Mouse (Mus musculus): ENCODE measurements at regions not wholly inside any gene's neighbourhood (a gene's known extent, or its start where the extent isn't known, plus 50 kb on each side); places are given as distances from the start of the nearest gene placed in this dataset.

DNA sequence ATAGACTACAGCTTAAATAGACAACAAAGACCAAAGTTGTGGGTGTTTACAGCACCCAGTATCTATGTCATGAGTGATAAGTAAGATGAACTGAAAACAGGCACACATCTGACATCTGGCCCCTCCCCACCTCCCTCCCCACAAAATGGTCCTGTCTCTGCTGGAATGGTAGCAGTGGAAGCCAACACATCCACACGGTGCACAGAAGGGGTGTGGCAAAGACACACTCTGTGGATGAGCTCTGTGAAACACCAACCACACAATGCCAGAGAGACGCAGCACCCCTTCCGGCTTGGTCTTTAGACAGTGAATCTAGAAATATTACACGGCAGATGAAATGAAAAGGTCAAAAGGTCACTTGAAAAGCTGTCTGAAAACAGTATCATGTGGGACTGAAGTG, 85.6 kb downstream of the Fgf18 start:
- WGBS, result 77% methylated on average over 4 of the region's 4 CpGs
- Histone ChIP-seq H3K4me1 (replicated peaks; ENCODE audit: control insufficient read depth, insufficient read depth, low read length) (no peaks in the 10 kb centered on the region), H3K9ac (ENCODE audit: low read length) (no peak overlapping the region), H3K27ac (ENCODE audit: low read depth) (no peak overlapping the region), H3K4me3 (ENCODE audit: low read depth, low read length) (no peak overlapping the region), H3K4me2 (ENCODE audit: low read length) (no peak overlapping the region), H3K9me3 (ENCODE audit: control insufficient read depth, low read length) (no peaks in the 10 kb centered on the region), H3K36me3 (ENCODE audit: control insufficient read depth, insufficient read depth, low read length) (no peaks in the 10 kb centered on the region), H3K27me3 (replicated peaks; ENCODE audit: control insufficient read depth, insufficient read depth, low read length) (no peaks in the 10 kb centered on the region)
- no peak for DNase-seq (ENCODE audit: low spot score)
- ATAC-seq (replicated peaks; ENCODE audit: low FRiP score, low TSS enrichment, low read depth), result no peak

DNA sequence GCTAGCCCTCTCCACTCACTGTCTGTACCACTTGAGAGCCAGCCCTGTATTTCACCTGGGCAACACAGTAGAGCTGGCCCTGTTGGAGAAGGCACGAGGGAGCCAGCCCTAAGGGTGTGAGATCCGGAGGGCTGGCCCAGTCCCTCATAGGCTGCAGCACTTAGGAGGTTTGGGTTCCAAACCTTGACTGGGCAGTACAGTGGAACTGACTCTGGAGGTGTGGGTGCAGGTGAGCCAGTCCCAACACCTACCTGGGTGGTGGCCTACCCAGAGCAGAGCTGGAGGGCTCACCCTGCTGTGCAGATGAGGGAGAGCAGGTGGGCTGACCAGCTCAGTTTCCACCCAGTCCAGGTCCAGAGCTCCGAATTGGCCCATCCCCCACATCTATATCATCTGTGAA, 86.8 kb downstream of the Fgf18 start:
- Histone ChIP-seq H3K27me3 (replicated peaks; ENCODE audit: control insufficient read depth, insufficient read depth, low read length) (no peaks in the 10 kb centered on the region), H3K4me2 (ENCODE audit: low read length) (no peak overlapping the region), H3K4me1 (replicated peaks; ENCODE audit: control insufficient read depth, insufficient read depth, low read length) (no peaks in the 10 kb centered on the region), H3K4me3 (ENCODE audit: low read depth, low read length) (no peak overlapping the region), H3K36me3 (ENCODE audit: control insufficient read depth, insufficient read depth, low read length) (no peaks in the 10 kb centered on the region), H3K9me3 (ENCODE audit: control insufficient read depth, low read length) (no peaks in the 10 kb centered on the region), H3K27ac (ENCODE audit: low read depth) (no peak overlapping the region), H3K9ac (ENCODE audit: low read length) (no peak overlapping the region)
- WGBS, result 64% methylated on average over 3 of the region's 3 CpGs
- ATAC-seq (replicated peaks; ENCODE audit: low FRiP score, low TSS enrichment, low read depth), result no peak
- DNase-seq (ENCODE audit: low spot score), result no peak

DNA sequence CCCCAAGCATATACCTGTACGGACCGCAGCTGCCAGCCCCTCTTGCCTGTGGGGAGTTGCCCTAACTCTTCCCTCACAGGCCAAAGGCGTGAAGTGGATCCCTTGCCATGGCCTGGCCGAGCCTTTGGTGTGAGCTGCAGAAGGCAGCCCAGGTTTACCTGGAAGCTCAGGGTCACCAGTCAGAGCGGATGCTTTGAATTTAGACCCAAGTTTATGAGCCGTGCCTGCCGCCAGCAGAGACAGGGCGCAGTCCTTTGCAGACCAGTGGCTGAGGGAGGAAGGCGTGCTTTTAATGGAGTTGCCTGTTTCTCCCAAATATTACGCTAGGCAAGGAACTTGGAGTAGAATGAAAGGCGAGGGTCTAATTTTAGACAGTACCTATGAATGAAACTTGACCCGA, 97.0 kb downstream of the Fgf18 start:
- 75% methylated on average over 12 of the region's 12 CpGs for WGBS
- no peaks in the 10 kb centered on the region for H3K4me1 ChIP-seq (replicated peaks; ENCODE audit: control insufficient read depth, insufficient read depth, low read length)
- H3K27me3 ChIP-seq (replicated peaks; ENCODE audit: control insufficient read depth, insufficient read depth, low read length), result no peaks in the 10 kb centered on the region
- no peaks in the 10 kb centered on the region for H3K36me3 ChIP-seq (ENCODE audit: control insufficient read depth, insufficient read depth, low read length)
- H3K9me3 ChIP-seq (ENCODE audit: control insufficient read depth, low read length), result no peaks in the 10 kb centered on the region
- H3K4me2 ChIP-seq (ENCODE audit: low read length), result no peak overlapping the region
- no peak overlapping the region for H3K27ac ChIP-seq (ENCODE audit: low read depth)
- no peak overlapping the region for H3K4me3 ChIP-seq (ENCODE audit: low read depth, low read length)
- DNase-seq (ENCODE audit: low spot score) (no peak), ATAC-seq (replicated peaks; ENCODE audit: low FRiP score, low TSS enrichment, low read depth) (no peak)
- no peak overlapping the region for H3K9ac ChIP-seq (ENCODE audit: low read length)

DNA sequence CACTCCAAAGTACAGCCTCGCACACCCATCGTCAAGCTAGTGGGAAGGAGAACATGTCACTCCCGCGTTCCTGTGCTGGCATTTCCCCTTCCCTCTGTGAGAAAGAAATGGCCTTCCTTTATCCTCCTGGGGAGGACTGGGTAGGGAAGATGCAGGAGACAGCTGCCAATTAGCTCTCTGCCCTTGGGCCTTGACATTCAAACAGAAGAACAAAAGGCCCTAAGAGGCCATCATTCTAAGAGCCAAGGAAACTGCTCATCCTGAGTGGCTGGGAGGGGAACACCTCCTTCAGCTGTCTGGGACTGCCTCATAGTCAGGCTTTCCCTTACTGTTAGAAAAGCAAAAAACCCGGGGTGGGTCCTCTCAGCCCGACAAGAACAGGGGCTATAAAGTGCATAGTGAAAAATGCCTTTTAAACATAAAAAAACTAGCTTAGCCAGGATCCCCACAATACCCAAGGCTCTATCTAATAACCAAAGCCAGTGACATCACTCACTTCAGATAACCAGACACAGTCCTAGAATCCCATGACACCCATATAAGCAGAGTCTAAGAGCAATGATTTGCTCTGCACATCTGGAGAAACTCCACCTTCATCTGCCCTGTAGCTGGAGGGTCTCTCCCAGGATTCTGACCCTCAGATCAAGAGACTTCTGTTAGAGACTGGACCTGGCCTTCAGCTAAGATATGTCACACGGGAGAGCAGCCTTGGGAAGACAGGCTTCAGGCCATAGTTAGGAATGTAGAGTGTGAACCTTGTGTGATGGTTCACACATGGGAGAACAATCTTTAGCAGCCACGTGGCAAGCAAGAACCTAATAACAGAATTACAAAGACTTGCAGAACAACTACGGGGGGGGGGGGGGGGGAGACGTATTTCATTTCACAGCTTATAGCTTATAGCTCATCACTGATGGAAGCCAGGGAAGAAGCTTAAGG, 107.1 kb downstream of the Fgf18 start:
- H3K4me3 ChIP-seq (ENCODE audit: low read depth, low read length), result no peak overlapping the region
- no peaks in the 10 kb centered on the region for H3K27me3 ChIP-seq (replicated peaks; ENCODE audit: control insufficient read depth, insufficient read depth, low read length)
- no peaks in the 10 kb centered on the region for H3K4me1 ChIP-seq (replicated peaks; ENCODE audit: control insufficient read depth, insufficient read depth, low read length)
- H3K9me3 ChIP-seq (ENCODE audit: control insufficient read depth, low read length), result no peaks in the 10 kb centered on the region
- 78% methylated on average over 10 of the region's 10 CpGs for WGBS
- H3K4me2 ChIP-seq (ENCODE audit: low read length), result no peak overlapping the region
- H3K36me3 ChIP-seq (ENCODE audit: control insufficient read depth, insufficient read depth, low read length), result no peaks in the 10 kb centered on the region
- H3K9ac ChIP-seq (ENCODE audit: low read length), result no peak overlapping the region
- no peak overlapping the region for H3K27ac ChIP-seq (ENCODE audit: low read depth)
- no peak for ATAC-seq (replicated peaks; ENCODE audit: low FRiP score, low TSS enrichment, low read depth)
- no peak for DNase-seq (ENCODE audit: low spot score)

DNA sequence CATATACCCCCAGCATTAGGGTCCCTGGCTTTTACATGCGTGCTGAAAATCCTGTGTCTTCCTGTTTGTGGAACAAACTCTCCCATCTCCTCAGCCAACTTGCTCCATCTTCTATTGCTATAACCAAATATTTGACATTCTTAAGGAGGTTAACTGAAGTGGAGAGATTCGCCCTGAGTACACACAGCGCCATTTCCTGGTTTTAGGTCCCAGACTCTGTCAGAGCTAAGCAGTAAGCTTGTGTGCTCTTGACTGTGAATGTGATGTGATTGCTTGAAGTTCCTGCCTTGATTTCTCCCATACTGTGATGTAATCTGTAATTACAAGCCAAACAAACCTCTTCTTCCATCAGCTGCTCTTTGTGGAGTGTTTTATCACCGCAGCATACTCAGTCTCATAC, 110.8 kb downstream of the Fgf18 start:
- ATAC-seq (replicated peaks; ENCODE audit: low FRiP score, low TSS enrichment, low read depth) (no peak), DNase-seq (ENCODE audit: low spot score) (no peak)
- H3K4me3 ChIP-seq (ENCODE audit: low read depth, low read length), result no peak overlapping the region
- no peaks in the 10 kb centered on the region for H3K4me1 ChIP-seq (replicated peaks; ENCODE audit: control insufficient read depth, insufficient read depth, low read length)
- WGBS, result 62% methylated on average over 4 of the region's 4 CpGs
- no peak overlapping the region for H3K27ac ChIP-seq (ENCODE audit: low read depth)
- no peaks in the 10 kb centered on the region for H3K9me3 ChIP-seq (ENCODE audit: control insufficient read depth, low read length)
- no peak overlapping the region for H3K9ac ChIP-seq (ENCODE audit: low read length)
- no peaks in the 10 kb centered on the region for H3K27me3 ChIP-seq (replicated peaks; ENCODE audit: control insufficient read depth, insufficient read depth, low read length)
- no peaks in the 10 kb centered on the region for H3K36me3 ChIP-seq (ENCODE audit: control insufficient read depth, insufficient read depth, low read length)
- H3K4me2 ChIP-seq (ENCODE audit: low read length), result no peak overlapping the region

DNA sequence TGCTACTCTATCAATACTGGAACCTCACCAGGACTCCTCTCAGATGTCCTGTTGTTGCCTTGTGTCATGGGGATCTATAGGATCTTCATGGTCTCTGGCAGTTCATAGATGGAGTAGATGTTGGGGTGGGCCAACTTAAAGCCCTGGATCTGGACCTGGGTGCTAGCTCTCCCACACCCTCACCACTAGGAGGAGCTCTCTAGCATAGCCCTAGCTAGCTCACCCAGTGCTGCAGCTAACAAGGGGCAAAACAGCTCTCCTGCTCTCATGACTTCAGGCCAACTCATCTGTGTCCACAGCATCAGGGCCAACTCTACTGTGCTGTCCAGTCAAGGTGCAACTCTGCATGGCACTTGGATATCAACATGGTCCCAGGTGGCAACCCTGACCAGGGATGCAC, 118.3 kb downstream of the Fgf18 start:
- H3K4me3 ChIP-seq (ENCODE audit: low read depth, low read length), result no peak overlapping the region
- no peaks in the 10 kb centered on the region for H3K9me3 ChIP-seq (ENCODE audit: control insufficient read depth, low read length)
- DNase-seq (ENCODE audit: low spot score) (no peak), ATAC-seq (replicated peaks; ENCODE audit: low FRiP score, low TSS enrichment, low read depth) (no peak)
- H3K9ac ChIP-seq (ENCODE audit: low read length), result no peak overlapping the region
- H3K27ac ChIP-seq (ENCODE audit: low read depth), result no peak overlapping the region
- H3K4me2 ChIP-seq (ENCODE audit: low read length), result no peak overlapping the region
- H3K4me1 ChIP-seq (replicated peaks; ENCODE audit: control insufficient read depth, insufficient read depth, low read length), result no peaks in the 10 kb centered on the region
- H3K36me3 ChIP-seq (ENCODE audit: control insufficient read depth, insufficient read depth, low read length), result no peaks in the 10 kb centered on the region
- no peaks in the 10 kb centered on the region for H3K27me3 ChIP-seq (replicated peaks; ENCODE audit: control insufficient read depth, insufficient read depth, low read length)

DNA sequence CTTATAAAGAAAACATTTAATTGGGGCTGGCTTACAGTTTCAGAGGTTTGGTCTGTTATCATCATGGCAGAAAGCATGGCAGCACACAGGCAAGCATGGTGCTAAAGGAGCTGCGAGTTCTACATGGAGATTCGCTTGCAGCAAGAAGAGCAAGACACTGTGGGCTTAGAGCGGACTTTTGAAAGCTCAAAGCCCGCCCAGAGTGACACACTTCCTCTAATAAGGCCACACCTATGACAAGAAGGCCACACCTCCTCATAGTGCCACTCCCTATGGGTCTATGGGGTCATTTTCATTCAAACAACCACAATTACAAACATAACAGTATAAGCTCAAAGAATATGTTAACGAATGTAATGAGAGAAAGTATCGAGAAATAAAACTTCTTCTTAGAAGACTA, 120.1 kb downstream of the Fgf18 start:
- ATAC-seq (replicated peaks; ENCODE audit: low FRiP score, low TSS enrichment, low read depth) (no peak), DNase-seq (ENCODE audit: low spot score) (no peak)
- no peak overlapping the region for H3K4me2 ChIP-seq (ENCODE audit: low read length)
- H3K4me1 ChIP-seq (replicated peaks; ENCODE audit: control insufficient read depth, insufficient read depth, low read length), result no peaks in the 10 kb centered on the region
- H3K27me3 ChIP-seq (replicated peaks; ENCODE audit: control insufficient read depth, insufficient read depth, low read length), result no peaks in the 10 kb centered on the region
- no peak overlapping the region for H3K4me3 ChIP-seq (ENCODE audit: low read depth, low read length)
- no peak overlapping the region for H3K27ac ChIP-seq (ENCODE audit: low read depth)
- H3K9me3 ChIP-seq (ENCODE audit: control insufficient read depth, low read length), result no peaks in the 10 kb centered on the region
- H3K9ac ChIP-seq (ENCODE audit: low read length), result no peak overlapping the region
- WGBS, result 94% methylated on average over 6 of the region's 6 CpGs
- H3K36me3 ChIP-seq (ENCODE audit: control insufficient read depth, insufficient read depth, low read length), result no peaks in the 10 kb centered on the region

DNA sequence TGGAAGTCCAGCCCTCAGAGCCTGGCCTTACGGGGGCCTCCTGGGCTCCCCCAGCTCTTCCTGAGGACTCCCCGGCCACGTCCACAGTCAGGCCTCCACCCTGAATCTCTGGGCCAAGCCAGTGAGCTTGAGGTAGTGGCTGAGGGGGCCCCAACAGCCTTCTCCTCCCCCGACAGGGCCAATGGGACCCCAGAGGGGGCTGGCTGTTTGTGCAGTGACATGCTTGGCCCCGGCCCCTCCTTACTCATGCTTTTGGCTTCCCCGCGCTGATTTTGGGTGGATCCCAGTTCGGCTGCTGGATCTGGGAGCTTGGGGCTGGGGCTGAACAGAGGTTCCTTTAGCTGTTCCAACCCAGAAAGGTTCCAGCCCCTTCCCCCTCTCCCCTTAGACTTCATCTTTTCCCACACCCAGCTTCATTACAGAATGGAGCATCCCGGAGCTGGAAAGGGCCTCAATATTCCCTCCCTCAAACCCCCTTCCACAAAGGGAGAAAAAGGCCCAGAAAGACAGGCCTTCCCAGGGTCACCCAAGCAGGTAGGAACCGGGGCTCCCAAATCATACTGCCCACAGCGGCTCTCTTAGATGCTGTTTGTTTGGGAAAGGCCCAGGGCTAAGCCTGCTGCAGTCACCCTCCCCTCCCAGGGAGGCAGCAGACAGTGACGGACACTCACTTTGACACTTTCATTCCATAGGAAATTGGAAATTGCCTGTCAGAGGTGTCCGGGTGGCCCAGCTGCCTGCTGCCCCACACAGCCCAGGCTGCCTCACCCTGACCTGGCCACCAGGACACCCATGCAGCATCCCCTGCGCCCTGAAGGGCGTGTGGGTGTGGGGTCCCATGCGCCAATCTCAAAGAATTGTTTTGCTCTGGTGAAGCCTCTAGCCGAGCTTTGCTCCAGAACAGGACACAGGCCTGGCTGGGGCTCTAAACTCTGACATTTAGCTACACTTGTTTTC, 133.7 kb downstream of the Fgf18 start:
- no peaks in the 10 kb centered on the region for H3K36me3 ChIP-seq (ENCODE audit: control insufficient read depth, insufficient read depth, low read length)
- H3K4me3 ChIP-seq (ENCODE audit: low read depth, low read length), result no peak overlapping the region
- no peak overlapping the region for H3K27ac ChIP-seq (ENCODE audit: low read depth)
- no peaks in the 10 kb centered on the region for H3K9me3 ChIP-seq (ENCODE audit: control insufficient read depth, low read length)
- H3K4me1 ChIP-seq (replicated peaks; ENCODE audit: control insufficient read depth, insufficient read depth, low read length), result no peaks in the 10 kb centered on the region
- no peak overlapping the region for H3K4me2 ChIP-seq (ENCODE audit: low read length)
- H3K27me3 ChIP-seq (replicated peaks; ENCODE audit: control insufficient read depth, insufficient read depth, low read length), result no peaks in the 10 kb centered on the region
- 77% methylated on average over 17 of the region's 17 CpGs for WGBS
- DNase-seq (ENCODE audit: low spot score) (no peak), ATAC-seq (replicated peaks; ENCODE audit: low FRiP score, low TSS enrichment, low read depth) (no peak)
- no peak overlapping the region for H3K9ac ChIP-seq (ENCODE audit: low read length)
